10 mouse cellular contexts compared by ENCODE assay signal in the genomic region with DNA sequence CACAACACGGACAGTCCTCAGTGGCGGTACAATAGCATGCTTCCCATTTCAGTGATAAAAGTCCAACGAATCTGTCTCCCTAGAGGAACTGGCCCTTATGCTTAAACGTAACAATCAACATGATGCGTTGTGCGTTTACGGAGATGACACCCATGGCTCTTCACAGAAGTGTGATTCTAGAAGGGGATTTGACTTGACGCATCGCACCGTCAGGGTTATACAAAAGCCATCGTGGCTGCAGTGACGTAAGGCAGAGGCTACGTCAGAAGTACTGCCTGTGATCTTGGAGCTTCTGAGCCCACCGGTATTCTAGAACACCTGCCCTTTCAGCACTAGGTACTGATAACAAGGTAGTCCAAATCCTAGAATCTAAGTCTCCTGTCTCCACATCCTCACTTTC. TPM values are rescaled to one million over a fixed set of nuclear protein-coding genes. Genes with fewer than 3 reads are reported as not detected.
DNase-seq lines count a peak whose midpoint lies in the region; ATAC-seq and TF ChIP-seq lines count a peak whose summit lies in the region.
"Had no signal": no experiment of that assay in that cellular context is flagged by ENCODE, and none has a peak within 500 bp of the region (broad histone marks: within the 10 kb centered on the region; RNA-seq: fewer than 3 reads in every experiment).

No protein-coding gene starts in this region.

- no peaks in the 10 kb centered on the region for H3K36me3 ChIP-seq in heart, embryonic 11.5 days (ENCODE audit: control insufficient read depth, insufficient read depth, low read length)
- no peaks in the 10 kb centered on the region for H3K36me3 ChIP-seq in midbrain, embryonic 15.5 days (replicated peaks)
- H3K36me3 ChIP-seq in midbrain, postnatal 0 days (ENCODE audit: insufficient read depth, low read length), result no peaks in the 10 kb centered on the region
- H3K36me3 ChIP-seq in hindbrain, postnatal 0 days (ENCODE audit: insufficient read depth, low read length), result no peaks in the 10 kb centered on the region
- H3K36me3 ChIP-seq in neural tube, embryonic 15.5 days, result no peaks in the 10 kb centered on the region

- H3K4me2 ChIP-seq in heart, embryonic 11.5 days, result peak overlapping the region; percentile 45
- peak overlapping the region; percentile 31; the same call in 1 of the 2 replicates for H3K4me2 ChIP-seq in midbrain, embryonic 15.5 days
- H3K4me2 ChIP-seq in midbrain, postnatal 0 days (ENCODE audit: low read depth, low read length, poor library complexity, severe bottlenecking), result no peak overlapping the region
- H3K4me2 ChIP-seq in hindbrain, postnatal 0 days (ENCODE audit: low read depth, low read length), result peak overlapping the region; percentile 20
- peak overlapping the region; percentile 25 for H3K4me2 ChIP-seq in neural tube, embryonic 15.5 days

- no peaks in the 10 kb centered on the region for H3K4me1 ChIP-seq in heart, embryonic 11.5 days (ENCODE audit: control insufficient read depth, insufficient read depth, low read length)
- H3K4me1 ChIP-seq in midbrain, embryonic 15.5 days, result 0 out of 2 replicates have a peak, but pooled peaks cover 3% of the 10 kb centered on the region
- H3K4me1 ChIP-seq in midbrain, postnatal 0 days (ENCODE audit: insufficient read depth, low read length), result no peaks in the 10 kb centered on the region
- 0 out of 2 replicates have a peak, but pooled peaks cover 3% of the 10 kb centered on the region for H3K4me1 ChIP-seq in hindbrain, postnatal 0 days (ENCODE audit: insufficient read depth, low read length)
- H3K4me1 ChIP-seq in neural tube, embryonic 15.5 days, result peaks cover 6% of the 10 kb centered on the region

- H3K9ac ChIP-seq in heart, embryonic 11.5 days (ENCODE audit: low read depth, low read length), result no peak overlapping the region
- H3K9ac ChIP-seq in midbrain, embryonic 15.5 days, result no peak overlapping the region
- H3K9ac ChIP-seq in midbrain, postnatal 0 days (replicated peaks; ENCODE audit: low read length, poor library complexity, severe bottlenecking), result no peak overlapping the region
- H3K9ac ChIP-seq in hindbrain, postnatal 0 days (replicated peaks; ENCODE audit: low read length), result no peak overlapping the region
- no peak overlapping the region for H3K9ac ChIP-seq in neural tube, embryonic 15.5 days (replicated peaks)
- H3K9ac ChIP-seq: forebrain, postnatal 0 days had no signal

- TF ChIP-seq CTCF in midbrain, postnatal 0 days (IDR thresholded peaks at IDR 0.05), result no peak
- TF ChIP-seq CTCF in hindbrain, postnatal 0 days (IDR thresholded peaks at IDR 0.05; ENCODE audit: low read depth), result no peak

- WGBS in heart, embryonic 11.5 days (ENCODE audit: insufficient replicate concordance), result 43% methylated on average over 14 of the region's 14 CpGs
- WGBS in midbrain, embryonic 15.5 days, result 63% methylated on average over 14 of the region's 14 CpGs
- 69% methylated on average over 14 of the region's 14 CpGs for WGBS in midbrain, postnatal 0 days
- WGBS in hindbrain, postnatal 0 days, result 63% methylated on average over 14 of the region's 14 CpGs
- WGBS in neural tube, embryonic 15.5 days, result 55% methylated on average over 14 of the region's 14 CpGs

- H3K27ac ChIP-seq in heart, embryonic 11.5 days (ENCODE audit: low read depth, low read length), result no peak overlapping the region
- no peak overlapping the region for H3K27ac ChIP-seq in midbrain, embryonic 15.5 days
- H3K27ac ChIP-seq in midbrain, postnatal 0 days (ENCODE audit: low read depth, low read length), result no peak overlapping the region
- H3K27ac ChIP-seq in hindbrain, postnatal 0 days, result no peak overlapping the region
- no peak overlapping the region for H3K27ac ChIP-seq in neural tube, embryonic 15.5 days (replicated peaks)

- ATAC-seq in heart, embryonic 11.5 days (replicated peaks; ENCODE audit: insufficient number of reproducible peaks, low FRiP score, low TSS enrichment), result no peak
- ATAC-seq in midbrain, embryonic 15.5 days (replicated peaks), result no peak
- ATAC-seq in midbrain, postnatal 0 days (ENCODE audit: low FRiP score), result no peak
- ATAC-seq in hindbrain, postnatal 0 days, result no peak
- ATAC-seq in neural tube, embryonic 15.5 days (ENCODE audit: low FRiP score), result 0 out of 2 replicates have a peak, but pooled peaks have one; percentile 17
- ATAC-seq: forebrain, postnatal 0 days had no signal

- 0 out of 2 replicates have a peak, but pooled peaks cover 5% of the 10 kb centered on the region for H3K27me3 ChIP-seq in heart, embryonic 11.5 days (ENCODE audit: control insufficient read depth, insufficient read depth, low read length)
- H3K27me3 ChIP-seq in midbrain, embryonic 15.5 days (replicated peaks), result 0 out of 2 replicates have a peak, but pooled peaks cover 2% of the 10 kb centered on the region
- no peaks in the 10 kb centered on the region; the same call in 1 of the 2 replicates for H3K27me3 ChIP-seq in midbrain, postnatal 0 days (ENCODE audit: insufficient read depth, low read length)
- no peaks in the 10 kb centered on the region for H3K27me3 ChIP-seq in hindbrain, postnatal 0 days (ENCODE audit: insufficient read depth, low read length)
- H3K27me3 ChIP-seq in neural tube, embryonic 15.5 days (replicated peaks), result no peaks in the 10 kb centered on the region

- no peaks in the 10 kb centered on the region for H3K9me3 ChIP-seq in heart, embryonic 11.5 days (replicated peaks; ENCODE audit: control insufficient read depth, low read length)
- H3K9me3 ChIP-seq in midbrain, embryonic 15.5 days, result no peaks in the 10 kb centered on the region
- H3K9me3 ChIP-seq in midbrain, postnatal 0 days (ENCODE audit: low read length), result no peaks in the 10 kb centered on the region
- H3K9me3 ChIP-seq in hindbrain, postnatal 0 days (ENCODE audit: low read length), result no peaks in the 10 kb centered on the region
- no peaks in the 10 kb centered on the region for H3K9me3 ChIP-seq in neural tube, embryonic 15.5 days (replicated peaks)

- 0 out of 2 replicates have a peak overlapping the region, but pooled peaks have one; percentile 8 for H3K4me3 ChIP-seq in heart, embryonic 11.5 days (ENCODE audit: low read depth, low read length)
- H3K4me3 ChIP-seq in midbrain, embryonic 15.5 days, result no peak overlapping the region
- no peak overlapping the region for H3K4me3 ChIP-seq in midbrain, postnatal 0 days (ENCODE audit: low read depth, low read length)
- H3K4me3 ChIP-seq in hindbrain, postnatal 0 days (ENCODE audit: low read length), result no peak overlapping the region
- no peak overlapping the region for H3K4me3 ChIP-seq in neural tube, embryonic 15.5 days (replicated peaks)

- DNase-seq in heart, adult 11 months, result no peak
- DNase-seq in midbrain, postnatal 0 days (ENCODE audit: low spot score), result no peak
- no peak for DNase-seq in hindbrain, postnatal 0 days (ENCODE audit: low spot score)
- DNase-seq in kidney, adult 18-20 months, result no peak
- no peak for DNase-seq in cerebellum, adult 9-11 months
- DNase-seq: adrenal gland, adult 8-10 months had no signal

RNA-seq across cellular contexts. Expression of a gene that starts 8.2 kb away (rescaled TPM):
- polyA plus RNA-seq in heart, embryonic 11.5 days (2014; fragmentation: Nextera tagmentation; extraction: Ambion mirVana), result 4.1 and 5.4 TPM in 2 replicates
- 3.2 and 3.7 TPM in 2 replicates for polyA plus RNA-seq in midbrain, embryonic 15.5 days (2015; fragmentation: Nextera tagmentation; extraction: Ambion mirVana)
- 6.7 and 7.6 TPM in 2 replicates for total RNA-seq in midbrain, postnatal 0 days (2014; rRNA removed)
- 2.5 TPM in 2 replicates for polyA plus RNA-seq in midbrain, postnatal 0 days (2015; fragmentation: Nextera tagmentation; extraction: Ambion mirVana)
- 6.3 and 6.6 TPM in 2 replicates for total RNA-seq in hindbrain, postnatal 0 days (2014; rRNA removed)
- 2.5 and 3.0 TPM in 2 replicates for polyA plus RNA-seq in hindbrain, postnatal 0 days (2015; fragmentation: Nextera tagmentation; extraction: Ambion mirVana)
- 2.1 and 2.8 TPM in 2 replicates for polyA plus RNA-seq in neural tube, embryonic 15.5 days (2015; fragmentation: Nextera tagmentation; extraction: Ambion mirVana)
